Mouse (Mus musculus) bone marrow macrophage, adult 2 months (primary cell): ENCODE data around the gene Lyrm1.

Experiments
- CTCF ChIP-seq: IDR thresholded peaks from 2 replicates; pipeline ENCODE4 v1.5.1; 2012; ENCODE audit warnings: low read depth, mild to moderate bottlenecking, low read length, moderate library complexity
- POLR2A ChIP-seq: IDR thresholded peaks from 2 replicates; pipeline ENCODE4 v1.6.1; 2012; ENCODE audit warnings: mild to moderate bottlenecking, low read depth, low read length, borderline replicate concordance

DNA sequence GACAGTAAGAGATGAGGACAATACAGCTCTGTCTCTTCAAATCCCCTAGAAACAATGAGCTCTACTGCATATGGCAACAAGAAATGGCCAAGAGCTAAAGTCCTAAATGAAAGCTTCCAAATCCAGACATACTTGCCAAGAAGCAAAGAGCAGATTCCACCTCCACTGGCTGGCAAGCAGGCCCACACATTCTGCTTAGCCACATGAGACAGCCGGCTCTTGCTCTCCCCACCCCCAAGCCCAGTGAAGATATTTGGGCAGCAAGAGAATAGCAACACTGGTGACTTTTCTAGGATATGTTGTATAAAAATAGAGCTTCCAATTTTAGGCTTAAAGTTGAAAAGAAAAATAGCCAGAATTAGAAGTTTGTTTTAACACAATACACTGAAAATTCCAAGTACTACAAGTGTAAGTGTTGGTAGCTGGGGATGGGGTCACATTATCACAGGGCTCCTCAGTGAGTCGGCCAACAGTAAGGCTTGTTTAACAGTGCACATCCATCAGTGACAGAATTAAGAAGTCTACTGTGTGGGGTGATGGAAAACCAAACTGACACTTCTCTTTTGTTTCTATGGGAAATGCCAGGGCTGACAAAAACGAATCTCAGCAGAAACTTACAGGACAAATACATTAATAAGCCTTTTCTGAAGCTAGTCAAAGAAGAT, 19.8 kb upstream of the Lyrm1 start:
- TF ChIP-seq CTCF = no peak
- TF ChIP-seq POLR2A = no peak
